Mouse (Mus musculus) neural tube, embryonic 14.5 days (tissue): ENCODE measurements around the gene Ctsl. TPM values are rescaled to one million over a fixed set of nuclear protein-coding genes. Genes with fewer than 3 reads are reported as not detected.
A peak's percentile ranks its signal among the peaks of the same experiment; 100 is the strongest.

Experiments
- ATAC-seq: fragments of 200-750 bp; cut with Nextera tagmentation; 2 replicates; pipeline ENCODE4 v1.8.0; 2017; ENCODE audit warnings: low read depth, mild to moderate bottlenecking, moderate TSS enrichment, moderate library complexity
- H3K27ac ChIP-seq: fragments of 300-500 bp; sonication (generic); 2 replicates; pipeline ENCODE4 v1.5.1; 2014; ENCODE audit warnings: low read depth, mild to moderate bottlenecking, control low read depth, low read length, moderate library complexity, mixed read lengths
- H3K27me3 ChIP-seq: fragments of 300-500 bp; sonication (generic); 2 replicates; pipeline ENCODE4 v1.6.1; 2014; ENCODE audit warnings: low read length; ENCODE audit not compliant: control insufficient read depth, insufficient read depth
- H3K36me3 ChIP-seq: fragments of 300-500 bp; sonication (generic); 2 replicates; pipeline ENCODE4 v1.6.1; 2014; ENCODE audit warnings: low read length, mixed read lengths; ENCODE audit not compliant: control insufficient read depth, insufficient read depth
- H3K4me1 ChIP-seq: fragments of 300-500 bp; sonication (generic); 2 replicates; pipeline ENCODE4 v1.6.1; 2014; ENCODE audit warnings: low read length; ENCODE audit not compliant: control insufficient read depth, insufficient read depth
- H3K4me2 ChIP-seq: fragments of 300-500 bp; sonication (generic); 2 replicates; pipeline ENCODE4 v1.6.1; 2014; ENCODE audit warnings: mild to moderate bottlenecking, low read depth, low read length, control low read depth
- H3K4me3 ChIP-seq: fragments of 300-500 bp; sonication (generic); 2 replicates; pipeline ENCODE4 v1.5.1; 2014; ENCODE audit warnings: low read depth, low read length, control low read depth, mixed read lengths
- H3K9ac ChIP-seq: fragments of 300-500 bp; sonication (generic); replicated peaks from 2 replicates; pipeline ENCODE4 v1.6.1; 2014; ENCODE audit warnings: low read depth, mild to moderate bottlenecking, control low read depth, low read length, mixed read lengths
- H3K9me3 ChIP-seq: fragments of 300-500 bp; sonication (generic); 2 replicates; pipeline ENCODE4 v1.6.1; 2016; ENCODE audit warnings: low read length; ENCODE audit not compliant: control insufficient read depth
- WGBS: fragments of 180-500 bp; shearing (Covaris S2); extraction: QIAGEN DNeasy Blood & Tissue Kit; methylation state at CpG from one replicate; pipeline ENCODE4 v1.1.7; 2014; 5-methylcytosine and 5-hydroxymethylcytosine counted together
- polyA plus RNA-seq: library from polyadenylated mRNA; unstranded; fragments of >200 nt; fragmentation: Nextera tagmentation; extraction: Ambion mirVana; gene quantifications from 2 replicates; pipeline ENCODE4 v1.2.1, GENCODE M21; 2014

Gene Ctsl
- polyA plus RNA-seq, result 133 and 173 TPM in 2 replicates

- Histone ChIP-seq H3K9me3 (no peaks in the 10 kb centered on the region), H3K9ac (peak within 1 kb of the TSS; percentile 65), H3K4me3 (peak within 1 kb of the TSS; percentile 67), H3K4me2 (peak within 1 kb of the TSS; percentile 81), H3K4me1 (0 out of 2 replicates have a peak, but pooled peaks cover 7% of the 10 kb centered on the region), H3K27me3 (no peaks in the 10 kb centered on the region), H3K27ac (peak within 1 kb of the TSS; percentile 44; the same call in 1 of the 2 replicates), H3K36me3 (no peaks in the 10 kb centered on the region; the same call in 1 of the 2 replicates)
- peak; percentile 99 for ATAC-seq
- under 1% methylated on average over 43 of the region's 43 CpGs for WGBS
Observed at GRCm38 (mm10) chr13:64370173-64370940, at the start of gene Ctsl. Gene Ctsl (minus strand): TSS chr13:64370890.

GRCm38 (mm10) chr13:64416955-64417601 is 46.4 kb upstream of the Ctsl start:
- 60% methylated on average over 5 of the region's 5 CpGs for WGBS
- ATAC-seq, result no peak
- Histone ChIP-seq H3K9me3 (no peaks in the 10 kb centered on the region), H3K4me2 (no peak overlapping the region), H3K27ac (no peak overlapping the region), H3K27me3 (no peaks in the 10 kb centered on the region), H3K4me1 (no peaks in the 10 kb centered on the region), H3K4me3 (no peak overlapping the region), H3K9ac (no peak overlapping the region), H3K36me3 (no peaks in the 10 kb centered on the region)

- ATAC-seq, result no peak
- WGBS, result 88% methylated on average over 2 of the region's 2 CpGs
- Histone ChIP-seq H3K4me1 (no peaks in the 10 kb centered on the region), H3K36me3 (no peaks in the 10 kb centered on the region), H3K9ac (no peak overlapping the region), H3K9me3 (no peaks in the 10 kb centered on the region), H3K27me3 (no peaks in the 10 kb centered on the region), H3K4me3 (no peak overlapping the region), H3K4me2 (no peak overlapping the region), H3K27ac (no peak overlapping the region)
Observed at GRCm38 (mm10) chr13:64415659-64416058, 45.0 kb upstream of the Ctsl start.

DNA sequence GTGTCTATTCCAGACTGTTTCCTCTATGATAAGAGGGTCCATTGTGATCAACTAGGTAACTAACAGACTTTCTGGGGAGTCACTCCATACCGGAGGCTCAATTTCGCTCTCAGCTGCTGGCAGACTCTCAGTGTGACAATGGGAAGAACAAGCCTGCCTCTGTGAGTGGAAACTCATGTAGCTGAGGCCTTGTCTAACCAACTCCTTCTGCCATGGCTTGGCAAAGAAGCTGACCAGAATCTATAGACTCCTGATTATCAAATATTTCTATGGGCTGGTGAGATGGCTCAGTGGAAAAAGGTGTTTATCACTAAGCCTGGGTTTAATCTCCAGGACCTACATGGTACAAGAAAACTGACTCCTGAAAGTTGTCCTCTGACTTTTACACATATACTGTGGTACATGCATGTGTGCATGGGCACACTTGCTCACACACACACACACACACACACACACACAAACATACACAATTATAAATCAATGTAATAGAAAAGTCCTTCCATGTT is 42.1 kb upstream of the Ctsl start:
- whole genome bisulfite sequencing, result 75% methylated on average over 2 of the region's 2 CpGs
- Histone ChIP-seq H3K9me3 (no peaks in the 10 kb centered on the region), H3K4me2 (no peak overlapping the region), H3K4me3 (no peak overlapping the region), H3K36me3 (no peaks in the 10 kb centered on the region), H3K9ac (no peak overlapping the region), H3K27ac (no peak overlapping the region), H3K27me3 (no peaks in the 10 kb centered on the region), H3K4me1 (no peaks in the 10 kb centered on the region)
- no peak for ATAC-seq

DNA sequence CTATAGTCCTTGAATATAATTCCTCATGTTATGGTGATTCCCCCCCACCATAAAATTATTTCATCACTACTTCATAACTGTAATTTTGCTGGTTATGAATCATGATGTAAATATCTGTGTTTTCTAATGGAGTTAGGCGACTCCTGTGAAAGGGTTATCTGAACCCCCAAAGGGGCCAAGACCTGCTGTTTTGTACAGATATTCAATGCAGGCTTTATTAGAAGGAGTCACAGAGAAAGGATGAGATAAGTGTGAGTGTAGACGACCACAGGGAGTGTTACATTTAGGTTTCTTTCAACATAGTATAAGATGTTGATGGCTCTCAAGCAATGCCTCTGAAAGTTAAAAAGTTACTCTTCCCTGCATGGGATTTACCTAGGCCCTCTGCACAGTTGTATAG is 40.6 kb upstream of the Ctsl start:
- ATAC-seq, result no peak
- H3K36me3 ChIP-seq, result no peaks in the 10 kb centered on the region

DNA sequence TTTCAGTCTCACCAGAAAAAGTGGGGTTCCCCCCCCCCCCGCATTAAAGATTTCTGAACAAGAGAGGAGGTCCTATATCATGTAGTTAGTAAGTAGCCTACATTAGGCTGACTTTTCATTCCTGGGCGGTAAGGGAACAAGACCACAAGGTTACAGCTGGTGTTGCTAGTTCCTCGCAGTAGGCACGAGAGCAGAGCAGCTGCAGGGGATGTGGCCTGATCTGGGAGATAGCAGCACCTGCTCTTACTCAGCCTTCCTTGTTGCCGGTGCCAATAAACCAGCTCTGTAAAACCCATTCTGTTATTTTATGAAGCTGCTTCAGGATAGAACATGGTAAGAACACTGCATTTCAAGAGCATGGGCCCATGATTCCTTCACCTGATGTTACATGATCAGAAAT is 39.9 kb upstream of the Ctsl start:
- no peak for ATAC-seq
- Histone ChIP-seq H3K4me2 (no peak overlapping the region), H3K4me3 (no peak overlapping the region), H3K4me1 (no peaks in the 10 kb centered on the region), H3K9me3 (no peaks in the 10 kb centered on the region), H3K27me3 (no peaks in the 10 kb centered on the region), H3K36me3 (no peaks in the 10 kb centered on the region), H3K9ac (no peak overlapping the region), H3K27ac (no peak overlapping the region)
- 68% methylated on average over 5 of the region's 5 CpGs for WGBS

More for the DNA sequence above, 40.6 kb upstream of the Ctsl start:
- no peak overlapping the region for H3K9ac ChIP-seq
- no peak overlapping the region for H3K4me2 ChIP-seq
- no peak overlapping the region for H3K4me3 ChIP-seq
- H3K27ac ChIP-seq, result no peak overlapping the region
- WGBS, result 74% methylated on average over 2 of the region's 2 CpGs
- no peaks in the 10 kb centered on the region for H3K9me3 ChIP-seq
- H3K4me1 ChIP-seq, result no peaks in the 10 kb centered on the region
- no peaks in the 10 kb centered on the region for H3K27me3 ChIP-seq

DNA sequence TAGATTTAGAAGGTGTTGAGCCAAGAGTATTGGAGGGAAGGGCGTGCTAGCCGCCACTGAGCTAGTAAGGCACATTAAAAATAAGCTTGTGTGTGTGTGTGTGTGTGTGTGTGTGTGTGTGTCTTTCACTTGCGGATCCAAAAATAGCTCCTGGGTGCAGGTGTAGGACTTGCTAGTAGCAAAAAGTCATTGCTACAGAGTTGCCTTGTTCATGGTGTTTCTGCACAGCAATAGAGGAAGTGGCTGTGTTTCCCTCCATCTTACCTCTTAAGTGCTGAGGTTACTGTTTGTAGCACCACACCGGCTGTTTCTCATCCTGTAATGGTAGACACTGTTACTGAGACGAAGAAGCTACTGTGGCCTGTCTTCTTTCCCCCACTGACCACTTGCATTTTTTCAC is 37.3 kb upstream of the Ctsl start:
- Histone ChIP-seq H3K4me3 (no peak overlapping the region), H3K36me3 (no peaks in the 10 kb centered on the region), H3K27ac (no peak overlapping the region), H3K4me2 (no peak overlapping the region), H3K27me3 (no peaks in the 10 kb centered on the region), H3K9me3 (no peaks in the 10 kb centered on the region), H3K4me1 (no peaks in the 10 kb centered on the region), H3K9ac (no peak overlapping the region)
- 93% methylated on average over 5 of the region's 5 CpGs for WGBS
- ATAC-seq, result no peak

GRCm38 (mm10) chr13:64405550-64405949 is 34.9 kb upstream of the Ctsl start:
- H3K4me3 ChIP-seq, result no peak overlapping the region
- H3K9me3 ChIP-seq, result no peaks in the 10 kb centered on the region
- no peak overlapping the region for H3K4me2 ChIP-seq
- no peaks in the 10 kb centered on the region for H3K4me1 ChIP-seq
- ATAC-seq, result no peak
- H3K27me3 ChIP-seq, result no peaks in the 10 kb centered on the region
- no peak overlapping the region for H3K27ac ChIP-seq
- H3K36me3 ChIP-seq, result no peaks in the 10 kb centered on the region
- WGBS, result 79% methylated on average over 6 of the region's 6 CpGs
- no peak overlapping the region for H3K9ac ChIP-seq

DNA sequence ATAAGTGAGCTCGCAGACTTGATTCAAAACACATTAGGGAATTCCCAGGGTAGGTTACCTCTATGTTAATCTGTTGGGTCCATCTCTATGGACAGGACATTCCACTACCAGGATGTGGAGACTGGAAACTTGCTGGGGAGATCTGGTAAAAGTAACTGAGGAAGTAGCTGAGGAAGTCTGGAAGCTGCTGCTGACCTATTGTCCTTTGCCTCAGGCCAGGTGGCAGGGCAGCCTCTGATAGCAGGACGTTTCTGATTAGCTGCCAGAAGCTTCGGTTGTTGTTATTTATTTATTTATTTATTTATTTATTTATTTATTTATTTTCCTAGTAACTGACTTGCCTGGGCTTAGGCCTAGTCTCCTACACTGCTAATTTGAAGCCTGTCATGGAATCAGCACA is 32.8 kb upstream of the Ctsl start:
- no peak for ATAC-seq
- Histone ChIP-seq H3K9me3 (no peaks in the 10 kb centered on the region), H3K4me2 (no peak overlapping the region), H3K36me3 (no peaks in the 10 kb centered on the region), H3K27me3 (no peaks in the 10 kb centered on the region), H3K4me3 (no peak overlapping the region), H3K27ac (no peak overlapping the region), H3K4me1 (no peaks in the 10 kb centered on the region), H3K9ac (no peak overlapping the region)
- 82% methylated on average over 3 of the region's 3 CpGs for WGBS
